9 mouse cellular contexts compared by ENCODE assay signal in the genomic region with DNA sequence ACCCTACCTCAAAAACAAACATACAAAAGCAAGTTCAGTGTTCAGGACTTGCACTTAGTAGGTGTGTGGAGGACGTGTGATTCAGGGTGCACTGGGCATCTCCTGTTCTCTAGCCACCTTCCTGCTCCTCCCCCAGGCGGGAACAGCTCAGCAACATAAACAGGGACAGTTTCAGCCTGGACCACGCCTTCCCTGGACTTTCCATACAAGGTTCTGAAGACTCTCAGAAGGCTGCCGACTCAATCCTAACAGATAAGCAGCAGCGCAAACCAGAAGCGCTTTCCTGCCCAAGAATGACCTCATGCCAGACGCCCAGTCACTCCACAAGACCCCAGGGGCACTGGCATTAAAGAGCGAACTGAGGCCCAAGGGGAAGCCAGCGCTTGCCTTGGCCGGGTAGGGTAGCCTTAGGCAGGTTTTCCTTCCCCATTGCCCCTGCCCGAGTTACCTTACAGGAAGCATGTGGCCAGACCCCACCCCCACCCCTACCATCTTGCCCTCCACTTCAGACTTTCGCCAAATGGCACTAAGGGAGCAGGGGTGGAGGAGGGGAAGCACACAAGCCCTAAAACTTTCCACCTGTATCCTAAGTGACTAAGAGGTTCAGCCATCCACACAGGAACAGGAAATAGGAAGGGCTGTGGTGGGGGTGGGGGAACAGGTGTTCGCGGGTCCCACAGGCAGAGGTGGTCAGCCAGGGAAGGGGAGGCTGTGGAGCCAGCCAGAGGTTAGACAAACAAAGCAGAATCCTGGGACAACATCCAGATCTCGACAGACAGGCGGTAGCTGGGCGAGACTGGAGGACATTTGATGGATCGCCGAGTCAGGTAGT. TPM values are rescaled to one million over a fixed set of nuclear protein-coding genes. Genes with fewer than 3 reads are reported as not detected.
DNase-seq lines count a peak whose midpoint lies in the region; ATAC-seq lines count a peak whose summit lies in the region.
"Had no signal": no experiment of that assay in that cellular context is flagged by ENCODE, and none has a peak within 500 bp of the region (broad histone marks: within the 10 kb centered on the region; RNA-seq: fewer than 3 reads in every experiment).

No protein-coding gene starts in this region.

- peak overlapping the region in 1 of 2 experiments; percentile 16; a peak in 1 of 4 replicates for H3K4me3 ChIP-seq in heart, embryonic 14.5 days (ENCODE audit: control insufficient read depth in 1 of 2, insufficient read depth in 1 of 2, low read depth in 1 of 2, low read length in 2 of 2)
- H3K4me3 ChIP-seq in liver, embryonic 11.5 days (ENCODE audit: low read depth, low read length) = 0 out of 2 replicates have a peak overlapping the region, but pooled peaks have one; percentile 4
- H3K4me3 ChIP-seq in hindbrain, embryonic 16.5 days (ENCODE audit: low read length) = no peak overlapping the region
- H3K4me3 ChIP-seq in hindbrain, embryonic 14.5 days (replicated peaks; ENCODE audit: low read length) = no peak overlapping the region

- peak; percentile 53 for ATAC-seq in heart, embryonic 14.5 days (ENCODE audit: insufficient number of reproducible peaks, insufficient read depth, low FRiP score, low read depth)
- ATAC-seq in liver, embryonic 11.5 days (replicated peaks; ENCODE audit: low FRiP score) = no peak
- no peak for ATAC-seq in hindbrain, embryonic 16.5 days
- ATAC-seq in hindbrain, embryonic 14.5 days (ENCODE audit: low FRiP score) = no peak

- peak overlapping the region; percentile 57 for H3K4me2 ChIP-seq in heart, embryonic 14.5 days (ENCODE audit: low read length)
- peak overlapping the region; percentile 52 for H3K4me2 ChIP-seq in liver, embryonic 11.5 days
- H3K4me2 ChIP-seq in hindbrain, embryonic 16.5 days (ENCODE audit: low read length) = no peak overlapping the region
- no peak overlapping the region for H3K4me2 ChIP-seq in hindbrain, embryonic 14.5 days (replicated peaks)

- peaks cover 26 to 27% of the 10 kb centered on the region in 2 experiments for H3K4me1 ChIP-seq in heart, embryonic 14.5 days (ENCODE audit: control insufficient read depth in 2 of 2, insufficient read depth in 2 of 2, low read length in 2 of 2)
- peaks cover 11% of the 10 kb centered on the region for H3K4me1 ChIP-seq in liver, embryonic 11.5 days (replicated peaks; ENCODE audit: control insufficient read depth, insufficient read depth, low read length)
- peaks cover 3% of the 10 kb centered on the region; the same call in 1 of the 2 replicates for H3K4me1 ChIP-seq in hindbrain, embryonic 16.5 days (ENCODE audit: control insufficient read depth, insufficient read depth, low read depth, low read length)
- H3K4me1 ChIP-seq in hindbrain, embryonic 14.5 days (replicated peaks; ENCODE audit: control insufficient read depth, insufficient read depth, low read length) = no peaks in the 10 kb centered on the region

- 12% methylated on average over 19 of the region's 19 CpGs for WGBS in heart, embryonic 14.5 days
- WGBS in liver, embryonic 11.5 days = 14% methylated on average over 19 of the region's 19 CpGs
- 56% methylated on average over 19 of the region's 19 CpGs for WGBS in hindbrain, embryonic 16.5 days
- WGBS in hindbrain, embryonic 14.5 days = 50% methylated on average over 19 of the region's 19 CpGs

- H3K27ac ChIP-seq in heart, embryonic 14.5 days (replicated peaks in 1 of 2; ENCODE audit: control insufficient read depth in 1 of 2, insufficient read depth in 1 of 2, low read depth in 2 of 2, low read length in 2 of 2) = peak overlapping the region; percentile 50 to 71; a peak in 3 of 4 replicates
- no peak overlapping the region for H3K27ac ChIP-seq in liver, embryonic 11.5 days (ENCODE audit: low read depth, low read length)
- H3K27ac ChIP-seq in hindbrain, embryonic 16.5 days (ENCODE audit: low read depth, low read length) = no peak overlapping the region
- no peak overlapping the region for H3K27ac ChIP-seq in hindbrain, embryonic 14.5 days

- H3K36me3 ChIP-seq in heart, embryonic 14.5 days (ENCODE audit: control insufficient read depth, insufficient read depth, low read length) = no peaks in the 10 kb centered on the region
- no peaks in the 10 kb centered on the region for H3K36me3 ChIP-seq in liver, embryonic 11.5 days (ENCODE audit: control insufficient read depth, insufficient read depth, low read length)
- H3K36me3 ChIP-seq in hindbrain, embryonic 16.5 days (ENCODE audit: control insufficient read depth, insufficient read depth, low read length) = no peaks in the 10 kb centered on the region
- no peaks in the 10 kb centered on the region for H3K36me3 ChIP-seq in hindbrain, embryonic 14.5 days (replicated peaks; ENCODE audit: control insufficient read depth, insufficient read depth)

- H3K27me3 ChIP-seq in heart, embryonic 14.5 days (ENCODE audit: control insufficient read depth, insufficient read depth, low read length) = peaks cover 11% of the 10 kb centered on the region
- H3K27me3 ChIP-seq in liver, embryonic 11.5 days (replicated peaks; ENCODE audit: control insufficient read depth, insufficient read depth, low read length) = peaks cover 8% of the 10 kb centered on the region
- H3K27me3 ChIP-seq in hindbrain, embryonic 16.5 days (replicated peaks; ENCODE audit: control insufficient read depth, insufficient read depth, low read length) = peaks cover 7% of the 10 kb centered on the region
- H3K27me3 ChIP-seq in hindbrain, embryonic 14.5 days (ENCODE audit: control insufficient read depth, insufficient read depth, low read length) = peaks cover 11% of the 10 kb centered on the region

- no peaks in the 10 kb centered on the region for H3K9me3 ChIP-seq in heart, embryonic 14.5 days (ENCODE audit: control insufficient read depth, low read length)
- H3K9me3 ChIP-seq in liver, embryonic 11.5 days (ENCODE audit: control insufficient read depth, low read length) = no peaks in the 10 kb centered on the region
- no peaks in the 10 kb centered on the region for H3K9me3 ChIP-seq in hindbrain, embryonic 16.5 days (ENCODE audit: control insufficient read depth, low read length)
- H3K9me3 ChIP-seq in hindbrain, embryonic 14.5 days (ENCODE audit: control insufficient read depth, low read length) = no peaks in the 10 kb centered on the region

- DNase-seq in embryo, embryonic 11 days = peak; percentile 30
- no peak for DNase-seq in embryo, embryonic 9.5 days (ENCODE audit: extremely low spot score)
- no peak for DNase-seq in liver, embryonic 11.5 days (ENCODE audit: low spot score)
- DNase-seq in thymus, adult 18-20 months = peak; percentile 50 to 67
- DNase-seq in hindbrain, embryonic 14.5 days (ENCODE audit: low spot score) = no peak
- no peak for DNase-seq in cerebellum, postnatal 36 days

- H3K9ac ChIP-seq in heart, embryonic 14.5 days (ENCODE audit: low read length) = peak overlapping the region; percentile 58
- 0 out of 2 replicates have a peak overlapping the region, but pooled peaks have one; percentile 23 for H3K9ac ChIP-seq in liver, embryonic 11.5 days (ENCODE audit: low read depth, low read length)
- H3K9ac ChIP-seq in hindbrain, embryonic 16.5 days (ENCODE audit: low read depth, low read length) = no peak overlapping the region
- no peak overlapping the region for H3K9ac ChIP-seq in hindbrain, embryonic 14.5 days

RNA-seq across cellular contexts. Expression of gene Cldn4, which starts 4.5 kb away (rescaled TPM):
- 0.85 TPM in 1 of 2 replicates, not detected in the other for polyA plus RNA-seq in heart, embryonic 14.5 days (2014; fragmentation: Nextera tagmentation; extraction: Ambion mirVana)
- 3.1 and 3.7 TPM in 2 replicates for polyA plus RNA-seq in liver, embryonic 11.5 days (2014; fragmentation: Nextera tagmentation; extraction: Ambion mirVana)
- polyA plus RNA-seq in hindbrain, embryonic 16.5 days (2015; fragmentation: Nextera tagmentation; extraction: Ambion mirVana) = not detected in 2 replicates
- not detected in 2 replicates for polyA plus RNA-seq in hindbrain, embryonic 14.5 days (2014; fragmentation: Nextera tagmentation; extraction: Ambion mirVana)

RNA-seq across cellular contexts. Expression of gene Mettl27, which starts 19.1 kb away (rescaled TPM):
- polyA plus RNA-seq in heart, embryonic 14.5 days (2014; fragmentation: Nextera tagmentation; extraction: Ambion mirVana) = 11.1 and 12.0 TPM in 2 replicates
- 9.1 and 11.4 TPM in 2 replicates for polyA plus RNA-seq in liver, embryonic 11.5 days (2014; fragmentation: Nextera tagmentation; extraction: Ambion mirVana)
- polyA plus RNA-seq in hindbrain, embryonic 16.5 days (2015; fragmentation: Nextera tagmentation; extraction: Ambion mirVana) = 5.2 and 7.0 TPM in 2 replicates
- 6.2 and 7.5 TPM in 2 replicates for polyA plus RNA-seq in hindbrain, embryonic 14.5 days (2014; fragmentation: Nextera tagmentation; extraction: Ambion mirVana)

RNA-seq across cellular contexts. Expression of gene Cldn3, which starts 34.7 kb away (rescaled TPM):
- 0.53 and 2.2 TPM in 2 replicates for polyA plus RNA-seq in heart, embryonic 14.5 days (2014; fragmentation: Nextera tagmentation; extraction: Ambion mirVana)
- polyA plus RNA-seq in liver, embryonic 11.5 days (2014; fragmentation: Nextera tagmentation; extraction: Ambion mirVana) = 2.0 and 2.2 TPM in 2 replicates
- polyA plus RNA-seq in hindbrain, embryonic 16.5 days (2015; fragmentation: Nextera tagmentation; extraction: Ambion mirVana) = 4.2 and 4.6 TPM in 2 replicates
- 2.1 and 2.6 TPM in 2 replicates for polyA plus RNA-seq in hindbrain, embryonic 14.5 days (2014; fragmentation: Nextera tagmentation; extraction: Ambion mirVana)

RNA-seq across cellular contexts. Expression of gene Cldn13, which starts 35.9 kb away (rescaled TPM):
- polyA plus RNA-seq in heart, embryonic 14.5 days (2014; fragmentation: Nextera tagmentation; extraction: Ambion mirVana) = 0.31 and 0.63 TPM in 2 replicates
- 115 and 120 TPM in 2 replicates for polyA plus RNA-seq in liver, embryonic 11.5 days (2014; fragmentation: Nextera tagmentation; extraction: Ambion mirVana)
- not detected in 2 replicates for polyA plus RNA-seq in hindbrain, embryonic 16.5 days (2015; fragmentation: Nextera tagmentation; extraction: Ambion mirVana)
- 0.50 TPM in 1 of 2 replicates, not detected in the other for polyA plus RNA-seq in hindbrain, embryonic 14.5 days (2014; fragmentation: Nextera tagmentation; extraction: Ambion mirVana)
- polyA plus RNA-seq: liver, adult 2 months had no signal

RNA-seq across cellular contexts. Expression of gene Tmem270, which starts 44.7 kb away (rescaled TPM):
- not detected in 2 replicates for polyA plus RNA-seq in heart, embryonic 14.5 days (2014; fragmentation: Nextera tagmentation; extraction: Ambion mirVana)
- not detected in 2 replicates for polyA plus RNA-seq in liver, embryonic 11.5 days (2014; fragmentation: Nextera tagmentation; extraction: Ambion mirVana)
- not detected in 2 replicates for polyA plus RNA-seq in hindbrain, embryonic 16.5 days (2015; fragmentation: Nextera tagmentation; extraction: Ambion mirVana)
- not detected in 2 replicates for polyA plus RNA-seq in hindbrain, embryonic 14.5 days (2014; fragmentation: Nextera tagmentation; extraction: Ambion mirVana)
- polyA plus RNA-seq: liver, adult 2 months had no signal

Comparison
In these comparisons a context has a peak if more than half of its experiments do, and no peak if none do; other contexts are left out.
1. DNase-seq: peak in embryo, embryonic 11 days (single experiment) and thymus, adult 18-20 months (2 of 2); none in embryo, embryonic 9.5 days (single experiment), liver, embryonic 11.5 days (single experiment), hindbrain, embryonic 14.5 days (single experiment) and cerebellum, postnatal 36 days (0 of 2).
2. H3K27ac ChIP-seq: peak in heart, embryonic 14.5 days (2 of 2); none in liver, embryonic 11.5 days (single experiment), hindbrain, embryonic 16.5 days (single experiment) and hindbrain, embryonic 14.5 days (single experiment).
3. H3K4me2 ChIP-seq: peak in heart, embryonic 14.5 days (single experiment) and liver, embryonic 11.5 days (single experiment); none in hindbrain, embryonic 16.5 days (single experiment) and hindbrain, embryonic 14.5 days (single experiment).
4. H3K9ac ChIP-seq: peak in heart, embryonic 14.5 days (single experiment) and liver, embryonic 11.5 days (single experiment); none in hindbrain, embryonic 16.5 days (single experiment) and hindbrain, embryonic 14.5 days (single experiment).